27 mouse cellular contexts compared by ENCODE assay signal in genomic region chr5:64201071-64201470, GRCm38 (mm10). TPM values are rescaled to one million over a fixed set of nuclear protein-coding genes. Genes with fewer than 3 reads are reported as not detected.
A peak's percentile ranks its signal among the peaks of the same experiment; 100 is the strongest.
DNase-seq lines count a peak whose midpoint lies in the region; ATAC-seq and TF ChIP-seq lines count a peak whose summit lies in the region.
"Had no signal": no experiment of that assay in that cellular context is flagged by ENCODE, and none has a peak within 500 bp of the region (broad histone marks: within the 10 kb centered on the region; RNA-seq: fewer than 3 reads in every experiment).

No protein-coding gene starts in this region.

- H3K36me3 ChIP-seq in kidney, adult 2 months (ENCODE audit: control insufficient read depth, insufficient read depth, low read length), result no peaks in the 10 kb centered on the region
- 0 out of 2 replicates have a peak, but pooled peaks cover 5% of the 10 kb centered on the region for H3K36me3 ChIP-seq in lung, embryonic 14.5 days (ENCODE audit: insufficient read depth)
- H3K36me3 ChIP-seq: embryonic facial prominence, embryonic 10.5 days; embryonic facial prominence, embryonic 13.5 days; forebrain, embryonic 12.5 days; forebrain, embryonic 15.5 days; hindbrain, embryonic 10.5 days; hindbrain, embryonic 13.5 days had no signal

- no peak for TF ChIP-seq POLR2A in kidney, adult 2 months (IDR thresholded peaks at IDR 0.05; ENCODE audit: low read depth, low read length)

- peak; percentile 81 for DNase-seq in heart, adult 11 months
- DNase-seq in heart, postnatal 25 days (ENCODE audit: low spot score), result no peak
- peak; percentile 52 for DNase-seq in kidney, adult 2 months
- no peak for DNase-seq in kidney, postnatal 4 days
- no peak for DNase-seq in lung, embryonic 14.5 days
- DNase-seq in lung, postnatal 10 days, result no peak
- DNase-seq in cerebellum, postnatal 10 days, result no peak
- DNase-seq: adrenal gland, adult 2 months; adrenal gland, postnatal 14 days; cerebellum, adult 11 months; cerebellum, adult 2 months; cerebellum, adult 9-11 months; cerebellum, postnatal 36 days; embryo, embryonic 11 days; gastrocnemius, postnatal 10 days; gastrocnemius, postnatal 36 days; heart, adult 18-20 months; heart, postnatal 36 days had no signal

- no peaks in the 10 kb centered on the region for H3K9me3 ChIP-seq in lung, embryonic 14.5 days (ENCODE audit: low read depth, low read length)
- H3K9me3 ChIP-seq: embryonic facial prominence, embryonic 10.5 days; embryonic facial prominence, embryonic 13.5 days; forebrain, embryonic 12.5 days; forebrain, embryonic 15.5 days; hindbrain, embryonic 10.5 days; hindbrain, embryonic 13.5 days had no signal

- peaks cover 14% of the 10 kb centered on the region for H3K4me1 ChIP-seq in kidney, adult 2 months (ENCODE audit: control insufficient read depth, insufficient read depth, low read length)
- H3K4me1 ChIP-seq in lung, embryonic 14.5 days (ENCODE audit: insufficient read depth), result peaks cover 9% of the 10 kb centered on the region; the same call in 1 of the 2 replicates
- H3K4me1 ChIP-seq: embryonic facial prominence, embryonic 13.5 days; forebrain, embryonic 12.5 days; hindbrain, embryonic 13.5 days had no signal

- no peak overlapping the region for H3K4me3 ChIP-seq in kidney, adult 2 months (ENCODE audit: insufficient read depth, low read depth, low read length)
- no peak overlapping the region for H3K4me3 ChIP-seq in lung, embryonic 14.5 days (ENCODE audit: low read depth, low read length)
- H3K4me3 ChIP-seq: embryonic facial prominence, embryonic 10.5 days; embryonic facial prominence, embryonic 13.5 days; erythroblast, embryonic 14.5 days; forebrain, embryonic 12.5 days; forebrain, embryonic 15.5 days; hindbrain, embryonic 10.5 days; hindbrain, embryonic 13.5 days had no signal

- 48% methylated on average over 5 of the region's 5 CpGs for WGBS in kidney, adult 2 months
- 49% methylated on average over 5 of the region's 5 CpGs for WGBS in lung, embryonic 14.5 days

- H3K27ac ChIP-seq in kidney, adult 2 months (ENCODE audit: insufficient read depth, low read depth, low read length), result no peak overlapping the region
- H3K27ac ChIP-seq in lung, embryonic 14.5 days (ENCODE audit: low read depth), result no peak overlapping the region
- H3K27ac ChIP-seq: embryonic facial prominence, embryonic 10.5 days; embryonic facial prominence, embryonic 13.5 days; forebrain, embryonic 12.5 days; forebrain, embryonic 15.5 days; hindbrain, embryonic 10.5 days; hindbrain, embryonic 13.5 days had no signal

- no peak overlapping the region for H3K9ac ChIP-seq in lung, embryonic 14.5 days
- H3K9ac ChIP-seq: embryonic facial prominence, embryonic 13.5 days; forebrain, embryonic 12.5 days; forebrain, embryonic 15.5 days; hindbrain, embryonic 13.5 days had no signal

- intact Hi-C loops in heart, postnatal 25 days (cut with DNase I), result loop anchor here (5.0 kb wide), 1 partner anchor 36 kb away; no protein-coding TSS in a partner anchor

- no peak overlapping the region for H3K4me2 ChIP-seq in lung, embryonic 14.5 days
- H3K4me2 ChIP-seq: embryonic facial prominence, embryonic 13.5 days; forebrain, embryonic 12.5 days; forebrain, embryonic 15.5 days; hindbrain, embryonic 13.5 days had no signal

- no peak for TF ChIP-seq CTCF in kidney, adult 2 months (conservative IDR thresholded peaks at IDR 0.05; ENCODE audit: insufficient read depth, insufficient read length, low read depth, low read length)
- TF ChIP-seq CTCF in lung, embryonic 14.5 days (IDR thresholded peaks at IDR 0.05; ENCODE audit: low read depth), result no peak

- 0 out of 2 replicates have a peak, but pooled peaks have one; percentile 13 for ATAC-seq in lung, embryonic 14.5 days (ENCODE audit: insufficient read depth)
- ATAC-seq: CD4-positive, CD25-positive, alpha-beta regulatory T cell, adult 4 months; forebrain, embryonic 15.5 days; hindbrain, embryonic 16.5 days had no signal

- H3K27me3 ChIP-seq in kidney, adult 2 months (replicated peaks; ENCODE audit: control insufficient read depth, insufficient read depth, low read length), result no peaks in the 10 kb centered on the region
- H3K27me3 ChIP-seq in lung, embryonic 14.5 days (ENCODE audit: insufficient read depth, low read length), result no peaks in the 10 kb centered on the region
- H3K27me3 ChIP-seq: embryonic facial prominence, embryonic 13.5 days; forebrain, embryonic 12.5 days; forebrain, embryonic 15.5 days; hindbrain, embryonic 13.5 days had no signal

RNA-seq across cellular contexts. Expression of gene Tbc1d1, which starts 45.0 kb away (rescaled TPM):
- total RNA-seq in heart, postnatal 25 days (2021), result 10 to 100 TPM; 17.0 to 20.2 TPM
- polyA plus RNA-seq in kidney, adult 2 months (2012; rRNA removed), result 37.0 and 38.3 TPM in 2 replicates
- 54.4 and 58.7 TPM in 2 replicates for polyA plus RNA-seq in lung, embryonic 14.5 days (2014; fragmentation: Nextera tagmentation; extraction: Ambion mirVana)

Comparison
In these comparisons a context has a peak if more than half of its experiments do, and no peak if none do; other contexts are left out.
1. DNase-seq: peak in heart, adult 11 months (single experiment) and kidney, adult 2 months (single experiment); none in heart, postnatal 25 days (single experiment), kidney, postnatal 4 days (0 of 2), lung, embryonic 14.5 days (single experiment), lung, postnatal 10 days (single experiment) and cerebellum, postnatal 10 days (0 of 2).